Mouse (Mus musculus): ENCODE measurements at regions not wholly inside any gene's neighbourhood (a gene's known extent, or its start where the extent isn't known, plus 50 kb on each side); places are given as distances from the start of the nearest gene placed in this dataset.

- no peaks in the 10 kb centered on the region for H3K36me3 ChIP-seq (ENCODE audit: control insufficient read depth, insufficient read depth)
- H3K4me3 ChIP-seq (ENCODE audit: insufficient read depth, poor library complexity, severe bottlenecking) = no peak overlapping the region
- H3K79me2 ChIP-seq (ENCODE audit: control insufficient read depth, insufficient read depth) = no peaks in the 10 kb centered on the region
- H3K79me3 ChIP-seq (ENCODE audit: low read depth) = no peaks in the 10 kb centered on the region
- no peaks in the 10 kb centered on the region for H3K27me3 ChIP-seq (ENCODE audit: control insufficient read depth, insufficient read depth, insufficient read length)
- TF ChIP-seq MYOG (IDR thresholded peaks at IDR 0.05; ENCODE audit: control insufficient read depth, extremely low read depth, insufficient read length) (no peak), CTCF (IDR thresholded peaks at IDR 0.05; ENCODE audit: control insufficient read depth, insufficient read depth, insufficient read length) (no peak), CEBPB (IDR thresholded peaks at IDR 0.05; ENCODE audit: low read depth) (no peak), MAX (IDR thresholded peaks at IDR 0.05) (no peak), USF1 (IDR thresholded peaks at IDR 0.05; ENCODE audit: low read depth) (no peak), MYOD1 (IDR thresholded peaks at IDR 0.05; ENCODE audit: control insufficient read depth, insufficient read length, low read depth) (no peak), FOSL1 (IDR thresholded peaks at IDR 0.05; ENCODE audit: insufficient read depth, low read length, poor library complexity, severe bottlenecking) (no peak)
- no peak overlapping the region for H3ac ChIP-seq (ENCODE audit: control insufficient read depth, insufficient read length, low read depth)
Observed at GRCm38 (mm10) chr10:9055274-9055673, 169.4 kb upstream of the Sash1 start.

- H3ac ChIP-seq (ENCODE audit: control insufficient read depth, insufficient read length, low read depth) = no peak overlapping the region
- no peaks in the 10 kb centered on the region for H3K27me3 ChIP-seq (ENCODE audit: control insufficient read depth, insufficient read depth, insufficient read length)
- TF ChIP-seq USF1 (IDR thresholded peaks at IDR 0.05; ENCODE audit: low read depth) (no peak), MYOD1 (IDR thresholded peaks at IDR 0.05; ENCODE audit: control insufficient read depth, insufficient read length, low read depth) (no peak), FOSL1 (IDR thresholded peaks at IDR 0.05; ENCODE audit: insufficient read depth, low read length, poor library complexity, severe bottlenecking) (no peak), MYOG (IDR thresholded peaks at IDR 0.05; ENCODE audit: control insufficient read depth, extremely low read depth, insufficient read length) (no peak), CEBPB (IDR thresholded peaks at IDR 0.05; ENCODE audit: low read depth) (no peak), MAX (IDR thresholded peaks at IDR 0.05) (no peak), CTCF (IDR thresholded peaks at IDR 0.05; ENCODE audit: control insufficient read depth, insufficient read depth, insufficient read length) (no peak)
- H3K36me3 ChIP-seq (ENCODE audit: control insufficient read depth, insufficient read depth) = no peaks in the 10 kb centered on the region
- no peaks in the 10 kb centered on the region for H3K79me2 ChIP-seq (ENCODE audit: control insufficient read depth, insufficient read depth)
- no peak overlapping the region for H3K4me3 ChIP-seq (ENCODE audit: insufficient read depth, poor library complexity, severe bottlenecking)
- no peaks in the 10 kb centered on the region for H3K79me3 ChIP-seq (ENCODE audit: low read depth)
Observed at GRCm38 (mm10) chr10:9053371-9053770, 167.5 kb upstream of the Sash1 start.

- H3K79me2 ChIP-seq (ENCODE audit: control insufficient read depth, insufficient read depth) = no peaks in the 10 kb centered on the region
- H3K27me3 ChIP-seq (ENCODE audit: control insufficient read depth, insufficient read depth, insufficient read length) = no peaks in the 10 kb centered on the region
- no peaks in the 10 kb centered on the region for H3K36me3 ChIP-seq (ENCODE audit: control insufficient read depth, insufficient read depth)
- no peak overlapping the region for H3ac ChIP-seq (ENCODE audit: control insufficient read depth, insufficient read length, low read depth)
- TF ChIP-seq MYOD1 (IDR thresholded peaks at IDR 0.05; ENCODE audit: control insufficient read depth, insufficient read length, low read depth) = no peak
- no peak for TF ChIP-seq USF1 (IDR thresholded peaks at IDR 0.05; ENCODE audit: low read depth)
- TF ChIP-seq CEBPB (IDR thresholded peaks at IDR 0.05; ENCODE audit: low read depth) = no peak
- TF ChIP-seq MAX (IDR thresholded peaks at IDR 0.05) = no peak
- no peak for TF ChIP-seq MYOG (IDR thresholded peaks at IDR 0.05; ENCODE audit: control insufficient read depth, extremely low read depth, insufficient read length)
- no peak for TF ChIP-seq FOSL1 (IDR thresholded peaks at IDR 0.05; ENCODE audit: insufficient read depth, low read length, poor library complexity, severe bottlenecking)
- TF ChIP-seq CTCF (IDR thresholded peaks at IDR 0.05; ENCODE audit: control insufficient read depth, insufficient read depth, insufficient read length) = no peak
- no peaks in the 10 kb centered on the region for H3K79me3 ChIP-seq (ENCODE audit: low read depth)
- no peak overlapping the region for H3K4me3 ChIP-seq (ENCODE audit: insufficient read depth, poor library complexity, severe bottlenecking)
Observed at GRCm38 (mm10) chr10:9047341-9047740, 161.5 kb upstream of the Sash1 start.

- H3K79me3 ChIP-seq (ENCODE audit: low read depth) = no peaks in the 10 kb centered on the region
- no peaks in the 10 kb centered on the region for H3K79me2 ChIP-seq (ENCODE audit: control insufficient read depth, insufficient read depth)
- H3K4me3 ChIP-seq (ENCODE audit: insufficient read depth, poor library complexity, severe bottlenecking) = no peak overlapping the region
- TF ChIP-seq FOSL1 (IDR thresholded peaks at IDR 0.05; ENCODE audit: insufficient read depth, low read length, poor library complexity, severe bottlenecking) = no peak
- TF ChIP-seq CTCF (IDR thresholded peaks at IDR 0.05; ENCODE audit: control insufficient read depth, insufficient read depth, insufficient read length) = no peak
- no peak for TF ChIP-seq USF1 (IDR thresholded peaks at IDR 0.05; ENCODE audit: low read depth)
- no peak overlapping the region for H3ac ChIP-seq (ENCODE audit: control insufficient read depth, insufficient read length, low read depth)
- H3K36me3 ChIP-seq (ENCODE audit: control insufficient read depth, insufficient read depth) = no peaks in the 10 kb centered on the region
- no peaks in the 10 kb centered on the region for H3K27me3 ChIP-seq (ENCODE audit: control insufficient read depth, insufficient read depth, insufficient read length)
Observed at GRCm38 (mm10) chr10:9044746-9045370, 159.0 kb upstream of the Sash1 start.

GRCm38 (mm10) chr10:9043507-9043906 is 157.6 kb upstream of the Sash1 start:
- Histone ChIP-seq H3K27me3 (ENCODE audit: control insufficient read depth, insufficient read depth, insufficient read length) (no peaks in the 10 kb centered on the region), H3K36me3 (ENCODE audit: control insufficient read depth, insufficient read depth) (no peaks in the 10 kb centered on the region), H3K79me2 (ENCODE audit: control insufficient read depth, insufficient read depth) (no peaks in the 10 kb centered on the region), H3K4me3 (ENCODE audit: insufficient read depth, poor library complexity, severe bottlenecking) (no peak overlapping the region), H3K79me3 (ENCODE audit: low read depth) (no peaks in the 10 kb centered on the region), H3ac (ENCODE audit: control insufficient read depth, insufficient read length, low read depth) (no peak overlapping the region)
- TF ChIP-seq MYOD1 (IDR thresholded peaks at IDR 0.05; ENCODE audit: control insufficient read depth, insufficient read length, low read depth) = no peak
- TF ChIP-seq FOSL1 (IDR thresholded peaks at IDR 0.05; ENCODE audit: insufficient read depth, low read length, poor library complexity, severe bottlenecking) = no peak
- no peak for TF ChIP-seq CTCF (IDR thresholded peaks at IDR 0.05; ENCODE audit: control insufficient read depth, insufficient read depth, insufficient read length)
- TF ChIP-seq MYOG (IDR thresholded peaks at IDR 0.05; ENCODE audit: control insufficient read depth, extremely low read depth, insufficient read length) = no peak
- TF ChIP-seq MAX (IDR thresholded peaks at IDR 0.05) = no peak
- no peak for TF ChIP-seq CEBPB (IDR thresholded peaks at IDR 0.05; ENCODE audit: low read depth)
- no peak for TF ChIP-seq USF1 (IDR thresholded peaks at IDR 0.05; ENCODE audit: low read depth)

GRCm38 (mm10) chr10:9030486-9030885 is 144.6 kb upstream of the Sash1 start:
- Histone ChIP-seq H3K4me3 (ENCODE audit: insufficient read depth, poor library complexity, severe bottlenecking) (no peak overlapping the region), H3ac (ENCODE audit: control insufficient read depth, insufficient read length, low read depth) (no peak overlapping the region), H3K79me3 (ENCODE audit: low read depth) (no peaks in the 10 kb centered on the region), H3K27me3 (ENCODE audit: control insufficient read depth, insufficient read depth, insufficient read length) (no peaks in the 10 kb centered on the region), H3K79me2 (ENCODE audit: control insufficient read depth, insufficient read depth) (no peaks in the 10 kb centered on the region), H3K36me3 (ENCODE audit: control insufficient read depth, insufficient read depth) (no peaks in the 10 kb centered on the region)
- no peak for TF ChIP-seq USF1 (IDR thresholded peaks at IDR 0.05; ENCODE audit: low read depth)
- no peak for TF ChIP-seq CTCF (IDR thresholded peaks at IDR 0.05; ENCODE audit: control insufficient read depth, insufficient read depth, insufficient read length)
- no peak for TF ChIP-seq MYOG (IDR thresholded peaks at IDR 0.05; ENCODE audit: control insufficient read depth, extremely low read depth, insufficient read length)
- TF ChIP-seq FOSL1 (IDR thresholded peaks at IDR 0.05; ENCODE audit: insufficient read depth, low read length, poor library complexity, severe bottlenecking) = no peak
- TF ChIP-seq CEBPB (IDR thresholded peaks at IDR 0.05; ENCODE audit: low read depth) = no peak
- no peak for TF ChIP-seq MAX (IDR thresholded peaks at IDR 0.05)
- TF ChIP-seq MYOD1 (IDR thresholded peaks at IDR 0.05; ENCODE audit: control insufficient read depth, insufficient read length, low read depth) = no peak

Measured in C2C12 (cell line).